Mouse (Mus musculus): ENCODE measurements at regions not wholly inside any gene's neighbourhood (a gene's known extent, or its start where the extent isn't known, plus 50 kb on each side); places are given as distances from the start of the nearest gene placed in this dataset.

DNA sequence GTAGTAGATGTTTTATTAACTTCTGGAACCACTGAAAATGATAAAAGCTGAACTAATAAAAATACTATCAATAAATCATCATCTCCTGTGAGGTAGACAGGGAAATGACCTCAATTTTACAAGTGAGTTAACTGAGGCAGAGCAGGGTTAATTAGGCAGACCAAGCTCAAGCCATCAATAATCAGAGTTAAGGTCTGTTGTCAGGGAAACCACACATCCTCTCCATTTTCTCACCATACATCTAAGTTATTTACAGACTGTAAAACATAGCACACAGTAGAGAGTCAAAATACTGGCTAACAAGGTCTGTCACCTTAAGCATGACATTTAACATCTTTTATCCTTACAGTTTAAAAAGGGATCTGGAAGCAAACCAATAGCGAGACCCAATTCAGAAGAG lies 1242.5 kb upstream of the Flrt2 start:
- ATAC-seq (replicated peaks; ENCODE audit: poor library complexity, severe bottlenecking) = no peak

DNA sequence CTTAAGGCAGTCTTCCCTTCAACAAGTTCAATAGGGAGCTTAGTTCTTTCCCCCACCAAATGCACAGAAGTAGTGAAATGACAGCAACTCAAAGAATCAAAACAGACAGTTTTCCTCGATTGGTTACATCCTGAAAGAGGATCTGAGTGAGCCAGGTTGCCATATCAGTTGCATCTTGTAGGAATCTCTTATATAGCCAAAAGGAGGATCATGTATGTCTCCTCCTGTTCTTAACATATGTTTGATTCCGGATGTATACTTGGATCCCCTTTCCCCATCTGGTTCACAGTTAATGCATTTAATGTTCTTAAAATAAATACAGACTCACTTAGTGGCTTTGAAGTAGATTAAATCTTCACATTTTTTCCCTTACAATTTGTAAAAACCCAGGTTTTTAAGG lies 1224.0 kb upstream of the Flrt2 start:
- no peak for ATAC-seq (replicated peaks; ENCODE audit: poor library complexity, severe bottlenecking)

DNA sequence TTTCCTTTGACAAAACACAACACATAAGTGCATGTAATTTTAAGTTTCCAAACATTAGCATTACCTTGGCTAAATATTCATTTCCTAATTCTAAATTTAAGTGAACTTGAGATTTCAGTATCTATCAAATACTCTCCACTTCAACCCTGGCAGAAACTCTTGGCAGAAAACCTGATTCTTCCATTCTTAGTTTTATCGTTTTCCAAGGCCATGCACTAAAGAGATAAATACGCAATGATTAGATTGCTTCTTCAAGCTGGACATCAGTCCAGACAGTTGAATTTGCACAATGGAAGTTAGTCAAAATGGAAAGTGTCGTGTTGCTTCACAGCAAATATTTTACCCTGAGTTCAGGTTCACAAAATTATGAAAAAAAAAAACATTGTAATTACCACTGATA lies 1223.4 kb upstream of the Flrt2 start:
- ATAC-seq (replicated peaks; ENCODE audit: poor library complexity, severe bottlenecking) = no peak

DNA sequence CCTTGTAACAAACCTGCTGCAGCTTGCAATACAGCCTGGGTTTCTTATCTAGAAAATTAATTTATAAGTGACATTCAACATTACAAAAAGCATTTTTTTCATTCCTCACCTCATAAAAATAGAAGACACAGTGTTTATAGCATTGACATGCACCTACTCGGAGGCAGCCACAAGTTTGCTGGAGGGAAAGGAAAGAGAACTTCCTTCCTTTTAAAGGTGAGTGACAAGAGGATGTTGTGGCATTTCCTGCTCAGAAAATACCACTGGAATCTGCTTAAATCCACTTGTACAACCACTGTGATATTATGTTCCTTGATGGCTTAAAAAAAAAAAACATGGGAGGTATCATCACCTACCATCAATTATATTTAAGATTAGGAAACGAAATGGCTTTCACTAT lies 1222.2 kb upstream of the Flrt2 start:
- ATAC-seq (replicated peaks; ENCODE audit: poor library complexity, severe bottlenecking) = no peak

DNA sequence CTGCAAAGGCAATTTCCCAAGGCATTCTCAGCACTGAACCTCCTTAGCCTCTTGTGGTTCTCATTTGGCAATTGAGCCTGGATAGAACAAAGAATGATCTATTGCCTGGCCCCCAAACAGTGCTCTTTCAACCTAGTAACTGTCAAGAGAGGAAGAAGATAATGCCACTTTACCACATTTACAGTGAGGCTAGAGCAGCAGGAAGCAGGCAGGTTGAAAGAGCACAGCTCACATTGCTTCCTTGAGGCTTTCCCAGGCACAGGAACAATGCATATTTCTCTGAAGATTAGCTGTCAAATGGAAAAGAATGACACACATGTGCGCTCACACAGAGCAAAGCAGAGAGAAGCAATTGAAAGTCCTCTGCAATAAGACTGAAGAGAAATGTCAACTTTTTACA lies 1221.0 kb upstream of the Flrt2 start:
- no peak for ATAC-seq (replicated peaks; ENCODE audit: poor library complexity, severe bottlenecking)

DNA sequence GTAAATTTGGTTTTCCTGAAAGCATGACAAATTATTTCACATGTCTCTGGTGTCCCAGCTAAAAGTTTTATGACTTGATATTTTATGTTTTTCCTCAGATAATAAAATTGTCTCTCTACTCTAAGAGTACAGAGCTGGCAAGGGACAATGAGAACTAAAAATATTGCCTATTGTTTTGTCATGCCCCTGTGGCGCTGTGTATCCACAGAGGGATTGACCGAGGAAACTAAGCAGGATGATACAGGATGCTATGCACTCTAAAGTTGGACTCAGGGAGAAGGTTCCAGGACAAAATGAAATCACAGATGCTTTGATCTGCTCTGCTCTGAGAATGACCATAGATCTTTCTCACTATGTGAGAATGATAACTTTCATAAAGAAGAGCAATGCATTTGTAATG lies 1203.3 kb upstream of the Flrt2 start:
- ATAC-seq (replicated peaks; ENCODE audit: poor library complexity, severe bottlenecking) = no peak

DNA sequence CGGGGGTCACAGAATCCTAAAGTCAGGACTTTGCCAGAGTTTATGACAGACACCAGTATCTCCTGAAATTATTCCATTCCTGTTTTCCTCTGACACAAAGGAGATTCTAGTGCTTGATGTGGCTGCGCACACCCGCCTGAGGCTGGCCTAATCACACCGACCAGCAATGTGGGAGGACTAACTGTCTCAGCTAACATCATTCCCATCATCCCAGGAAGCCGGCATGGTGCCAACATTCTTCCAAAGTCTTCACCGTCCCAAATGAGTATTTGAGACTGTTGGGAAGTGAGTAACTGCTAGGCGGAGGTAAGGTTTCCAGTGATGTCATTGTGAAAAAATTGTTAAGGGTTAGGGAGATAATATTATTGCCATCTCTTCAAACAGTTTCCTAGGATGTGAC lies 1183.9 kb upstream of the Flrt2 start:
- no peak for ATAC-seq (replicated peaks; ENCODE audit: poor library complexity, severe bottlenecking)

DNA sequence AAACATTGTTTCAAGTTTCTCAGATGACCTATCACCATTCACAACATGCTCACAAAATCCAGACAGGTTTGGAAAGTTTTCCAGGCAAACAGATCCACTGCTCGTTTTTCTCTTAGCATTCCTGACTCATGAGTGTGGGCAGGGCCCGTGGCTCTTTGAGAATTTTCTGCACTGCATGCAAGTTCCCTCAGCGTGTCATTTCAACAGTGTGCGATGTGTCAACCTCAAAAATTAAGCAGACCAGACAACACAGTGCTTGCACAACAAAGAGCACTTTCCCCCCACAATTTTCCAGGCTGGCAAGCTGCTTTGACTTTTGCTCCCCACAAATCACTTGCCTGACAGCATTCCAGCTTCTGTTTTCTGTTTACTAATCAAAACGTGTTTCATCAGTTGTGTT lies 1182.2 kb upstream of the Flrt2 start:
- no peak for ATAC-seq (replicated peaks; ENCODE audit: poor library complexity, severe bottlenecking)

DNA sequence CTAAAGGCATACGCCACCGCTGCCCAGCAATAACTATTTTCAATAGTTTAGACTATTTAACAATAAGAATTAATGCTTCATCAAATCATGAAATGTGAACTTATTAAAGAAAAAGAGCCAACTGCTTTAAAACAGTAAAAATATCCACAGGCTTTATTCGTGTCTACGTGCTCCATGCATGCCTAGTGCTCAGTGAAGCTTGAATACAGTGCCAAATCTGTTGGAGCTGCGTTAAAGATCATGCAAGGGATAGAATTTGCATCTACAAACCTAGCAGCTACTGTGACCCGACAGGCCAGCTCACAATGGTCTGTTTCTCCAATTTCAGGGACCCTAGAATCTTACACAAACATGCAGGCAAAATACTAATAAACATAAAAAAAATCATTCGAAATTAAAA lies 1147.3 kb upstream of the Flrt2 start:
- no peak for ATAC-seq (replicated peaks; ENCODE audit: poor library complexity, severe bottlenecking)

DNA sequence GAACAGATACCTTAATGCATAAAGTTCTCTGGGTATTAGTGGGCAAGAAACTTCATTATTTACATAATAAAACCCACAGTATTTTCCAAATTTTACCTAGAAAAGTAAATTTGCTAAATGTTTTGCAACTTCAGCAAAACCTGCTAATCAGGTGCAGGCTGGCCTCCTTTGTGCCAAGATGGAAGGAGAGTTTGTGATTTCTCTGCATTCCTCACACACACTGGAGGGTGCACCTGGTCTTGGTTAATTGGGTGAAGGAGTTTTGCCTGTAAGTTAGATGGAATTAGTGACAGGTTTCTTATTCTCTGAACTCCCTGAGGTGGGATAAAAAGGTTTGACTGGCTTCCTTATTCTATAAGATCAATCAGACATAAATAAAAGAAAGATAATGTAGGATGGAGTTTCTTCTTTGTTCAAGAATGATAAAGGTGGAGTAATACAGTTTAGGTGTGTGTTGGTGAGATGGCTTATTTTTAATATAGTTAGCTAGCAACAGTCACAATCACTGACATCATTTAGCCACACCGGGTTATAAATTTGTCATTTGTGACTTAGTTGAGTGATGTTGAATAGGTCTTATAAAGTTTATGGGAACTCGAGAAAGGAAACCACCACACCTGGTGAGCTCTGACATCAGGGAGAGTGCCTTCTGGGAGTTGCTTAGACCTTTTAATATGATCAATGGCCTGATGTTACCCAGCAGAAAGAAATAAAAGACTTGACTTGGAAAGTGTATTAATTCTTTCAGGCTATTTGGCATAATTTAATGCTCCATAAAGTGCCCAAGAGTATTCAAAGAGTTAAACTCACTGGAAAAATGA lies 1131.4 kb upstream of the Flrt2 start:
- ATAC-seq (replicated peaks; ENCODE audit: poor library complexity, severe bottlenecking) = no peak

DNA sequence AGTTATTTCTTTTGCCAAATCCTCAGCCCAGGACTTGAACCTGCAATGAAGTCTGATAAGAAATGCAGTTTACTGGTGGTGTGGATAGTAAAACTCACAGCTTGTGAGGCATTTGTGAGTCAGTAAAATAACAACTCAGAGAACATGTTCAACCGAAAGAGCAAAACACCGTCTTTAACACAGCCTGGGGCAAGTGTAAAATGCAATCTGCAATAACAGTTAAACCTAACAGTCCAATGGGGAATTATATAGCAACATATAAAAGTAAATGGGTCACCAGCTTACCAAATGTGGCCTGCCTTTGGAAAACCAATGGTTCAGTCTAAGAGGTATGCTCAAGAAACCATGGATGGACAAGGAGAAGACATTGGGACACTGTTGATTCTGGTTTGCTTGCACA lies 1117.0 kb upstream of the Flrt2 start:
- ATAC-seq (replicated peaks; ENCODE audit: poor library complexity, severe bottlenecking) = no peak

DNA sequence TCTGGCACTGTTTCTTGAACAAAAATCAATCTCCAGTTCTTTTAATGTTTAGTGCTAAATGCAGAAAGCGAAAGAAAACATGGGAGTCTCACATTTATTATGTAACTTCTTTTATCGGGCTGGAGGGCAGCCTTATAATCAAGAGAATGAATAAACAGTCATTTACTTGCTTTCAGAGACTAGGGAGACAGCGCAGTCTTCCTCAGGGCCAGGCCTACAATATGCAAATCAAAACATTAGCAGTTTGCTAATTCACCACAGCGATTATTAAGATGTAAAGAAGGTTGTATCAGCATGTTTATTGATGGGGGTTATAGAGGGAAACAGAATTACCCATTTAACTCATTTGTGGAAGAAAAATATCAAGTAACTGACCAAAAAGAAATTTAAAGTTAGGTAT lies 1111.7 kb upstream of the Flrt2 start:
- no peak for ATAC-seq (replicated peaks; ENCODE audit: poor library complexity, severe bottlenecking)

DNA sequence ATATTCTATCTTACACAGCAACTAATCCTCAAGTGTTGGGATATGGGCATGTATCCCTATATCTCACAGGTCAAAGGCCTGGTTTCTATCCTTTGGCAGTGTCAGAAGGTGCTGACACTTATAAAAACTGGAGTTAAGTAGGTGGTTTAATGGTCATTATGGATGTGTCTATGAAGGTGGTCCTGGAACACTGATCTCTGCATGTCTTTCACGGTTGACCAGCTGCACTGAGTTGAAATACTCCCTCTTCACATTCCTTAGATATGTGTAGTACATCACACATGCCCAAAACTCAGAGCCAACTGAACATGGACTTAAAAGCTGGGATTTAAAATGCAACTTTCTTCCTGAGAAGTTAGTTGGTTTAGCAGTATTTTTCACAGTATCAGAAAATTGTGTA lies 1107.7 kb upstream of the Flrt2 start:
- ATAC-seq (replicated peaks; ENCODE audit: poor library complexity, severe bottlenecking) = no peak

DNA sequence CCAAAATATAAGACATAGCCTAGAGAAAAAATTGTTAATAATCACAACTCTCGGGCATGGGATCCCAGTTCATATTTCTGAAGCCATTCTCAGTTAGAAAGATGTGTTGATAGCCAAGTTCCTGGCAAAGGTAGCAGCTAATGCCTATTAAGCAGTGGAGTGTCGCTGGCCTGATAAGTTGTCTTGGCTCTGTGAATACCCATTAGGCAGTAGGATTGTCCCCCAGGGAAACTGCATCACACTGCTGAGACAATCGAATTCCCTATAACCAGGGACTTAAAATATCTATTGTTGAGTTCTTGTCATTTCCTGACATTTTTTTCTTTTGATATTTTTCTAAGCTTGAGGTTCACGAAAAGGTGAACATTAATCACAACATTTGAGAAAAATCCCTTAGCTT lies 1105.0 kb upstream of the Flrt2 start:
- no peak for ATAC-seq (replicated peaks; ENCODE audit: poor library complexity, severe bottlenecking)

DNA sequence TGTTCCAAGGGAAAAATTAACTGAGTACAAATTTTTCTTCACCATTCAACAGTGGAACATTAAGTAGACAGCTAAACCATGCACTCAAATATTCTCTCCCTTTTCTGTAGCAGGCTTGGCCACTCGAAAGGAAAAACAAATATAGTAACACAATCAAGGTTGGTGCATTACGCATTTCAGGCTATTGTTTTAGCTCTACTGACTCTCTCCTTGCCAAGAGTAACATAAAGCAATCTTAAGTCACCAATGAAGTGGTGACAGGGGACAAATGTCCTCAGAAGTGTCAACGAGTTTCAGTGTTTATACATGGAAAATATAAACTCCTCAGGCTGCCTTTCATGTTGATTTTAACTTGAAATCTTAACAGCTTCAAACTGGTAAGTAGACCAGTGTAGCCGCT lies 1103.4 kb upstream of the Flrt2 start:
- ATAC-seq (replicated peaks; ENCODE audit: poor library complexity, severe bottlenecking) = no peak

DNA sequence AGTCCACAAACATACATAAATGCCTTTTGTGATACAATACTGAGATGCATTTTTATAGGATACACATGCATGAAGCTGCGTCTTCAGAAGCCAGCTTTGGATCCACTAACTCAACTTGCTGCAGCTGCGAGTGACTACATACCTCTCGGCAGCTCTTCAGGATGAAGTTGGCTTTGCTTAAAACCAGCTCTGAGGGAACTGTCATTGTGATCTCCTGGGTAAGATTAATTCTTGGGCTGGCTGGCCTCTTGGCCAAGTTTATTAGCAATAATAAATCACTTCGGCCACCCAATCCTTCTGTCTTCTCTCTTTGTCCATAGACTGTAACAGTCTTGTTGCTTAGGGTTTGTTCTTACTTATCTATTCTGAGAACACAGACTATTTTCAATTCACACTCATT lies 1103.0 kb upstream of the Flrt2 start:
- no peak for ATAC-seq (replicated peaks; ENCODE audit: poor library complexity, severe bottlenecking)

DNA sequence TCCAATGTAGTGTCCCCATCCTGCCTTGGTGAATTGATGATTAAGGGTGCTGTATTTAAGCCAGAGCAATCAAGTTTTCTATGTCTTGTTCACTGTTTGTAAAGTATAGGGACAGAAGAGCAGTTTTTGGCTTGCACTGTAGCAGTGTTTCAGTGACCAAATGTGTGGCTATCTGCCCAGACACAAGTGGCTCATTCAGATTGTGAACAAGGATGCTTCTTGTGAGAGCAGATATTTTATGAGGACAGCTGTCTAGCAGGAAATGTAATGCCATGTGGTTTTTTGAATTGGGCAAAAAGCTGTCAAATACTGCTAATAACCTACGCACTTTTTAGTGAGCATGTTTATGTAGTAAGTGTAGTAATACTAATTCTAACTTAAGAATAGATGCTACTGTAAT lies 1086.5 kb upstream of the Flrt2 start:
- no peak for ATAC-seq (replicated peaks; ENCODE audit: poor library complexity, severe bottlenecking)

DNA sequence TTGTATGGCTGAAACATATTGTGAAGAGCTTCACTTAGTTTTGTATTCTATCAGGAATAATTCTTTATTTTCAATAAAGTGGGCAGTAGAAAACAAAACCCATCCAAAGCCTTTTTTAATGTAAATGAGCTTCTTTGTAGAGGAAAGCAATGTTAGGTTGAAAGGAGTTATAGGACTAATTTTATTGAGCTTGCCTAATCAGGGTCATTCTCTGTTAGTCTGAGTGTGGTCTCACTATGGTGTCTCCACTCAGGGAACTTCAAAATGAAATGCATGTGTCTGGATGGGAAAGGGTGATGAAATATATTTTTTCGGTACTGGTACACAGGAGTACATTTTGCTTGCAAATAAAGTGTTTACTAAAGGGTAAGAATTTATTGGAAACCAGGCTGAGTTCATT lies 1055.5 kb upstream of the Flrt2 start:
- no peak for ATAC-seq (replicated peaks; ENCODE audit: poor library complexity, severe bottlenecking)

DNA sequence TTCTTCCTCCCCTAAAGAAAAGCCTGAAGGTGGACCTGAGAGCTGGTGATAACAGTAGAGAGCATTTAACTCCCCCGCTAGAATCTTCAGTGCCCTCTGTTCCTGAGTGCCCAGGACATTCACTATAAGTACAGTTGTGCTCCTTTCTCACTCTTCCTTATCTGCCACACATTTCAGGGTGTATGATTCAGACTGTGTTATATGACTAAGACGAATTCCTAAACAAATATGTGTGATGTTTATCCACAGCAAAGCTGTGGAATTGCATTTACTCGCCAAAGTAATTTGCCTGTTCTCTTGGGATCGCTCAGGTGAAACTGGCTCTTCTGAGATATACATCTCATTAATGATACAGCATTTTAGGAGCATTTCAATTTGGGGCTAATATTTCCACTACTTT lies 1051.9 kb upstream of the Flrt2 start:
- no peak for ATAC-seq (replicated peaks; ENCODE audit: poor library complexity, severe bottlenecking)

DNA sequence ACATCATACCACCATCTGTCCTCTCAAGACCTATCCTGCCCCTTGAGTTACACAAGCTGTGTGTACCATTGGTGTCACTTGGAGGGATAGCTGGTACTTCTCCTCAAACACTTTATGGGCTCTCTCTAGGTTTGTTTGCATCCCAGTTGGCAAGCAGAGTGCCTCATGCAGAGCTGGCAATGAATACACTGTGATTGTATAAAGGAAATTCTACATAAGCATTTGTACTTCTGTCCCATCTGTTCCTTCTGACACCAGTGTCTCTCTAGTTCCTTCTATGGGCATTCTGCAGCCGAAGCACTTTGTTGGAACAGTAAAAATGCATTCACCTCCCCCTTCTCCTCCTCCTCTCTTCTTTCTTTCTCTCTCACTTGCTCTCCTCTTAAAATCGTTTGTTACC lies 1046.7 kb upstream of the Flrt2 start:
- ATAC-seq (replicated peaks; ENCODE audit: poor library complexity, severe bottlenecking) = no peak

DNA sequence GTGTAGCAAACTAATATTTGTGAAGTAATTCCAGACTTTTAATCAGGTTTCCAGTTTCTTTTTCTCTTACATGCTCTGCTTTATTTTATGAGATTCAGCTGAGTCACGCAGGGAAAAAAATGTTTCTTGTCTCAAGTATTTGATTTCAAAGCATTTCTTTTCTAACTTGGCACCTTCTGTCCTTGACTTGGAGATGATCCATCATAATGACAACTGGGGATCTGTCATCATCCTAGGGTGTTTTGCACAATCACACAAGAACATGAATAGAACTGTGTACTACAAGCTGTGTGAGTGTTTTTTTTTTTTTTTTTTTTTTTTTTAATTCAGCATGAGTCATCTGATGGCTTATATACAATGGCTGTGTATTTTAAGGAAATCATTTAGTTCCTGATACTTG lies 1022.0 kb upstream of the Flrt2 start:
- ATAC-seq (replicated peaks; ENCODE audit: poor library complexity, severe bottlenecking) = no peak

DNA sequence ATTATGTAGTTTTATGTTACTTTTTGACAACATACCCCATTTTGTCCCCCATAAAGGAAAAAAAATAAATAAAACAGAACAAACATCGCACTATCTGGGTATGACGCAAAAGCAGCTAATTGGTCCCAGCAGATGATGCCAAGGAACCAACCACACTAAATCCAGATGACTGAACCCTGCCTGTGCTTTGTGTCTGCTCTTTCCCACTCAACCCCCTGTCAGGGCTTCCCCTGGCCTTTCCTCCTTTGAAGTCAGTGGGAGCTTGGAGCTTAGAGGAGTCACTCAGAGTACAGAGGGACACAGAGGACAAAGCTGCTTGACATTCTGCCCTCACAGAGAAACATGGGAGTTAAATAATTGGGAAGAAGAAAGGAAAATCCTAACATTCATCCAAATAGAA lies 1017.1 kb upstream of the Flrt2 start:
- no peak for ATAC-seq (replicated peaks; ENCODE audit: poor library complexity, severe bottlenecking)
